Mouse (Mus musculus): ENCODE data around the gene Dgki.

The Dgki gene

GRCm38 (mm10) chr6:36841701-36842100, 458.3 kb downstream of the Dgki start:
- no peak for DNase-seq

DNA sequence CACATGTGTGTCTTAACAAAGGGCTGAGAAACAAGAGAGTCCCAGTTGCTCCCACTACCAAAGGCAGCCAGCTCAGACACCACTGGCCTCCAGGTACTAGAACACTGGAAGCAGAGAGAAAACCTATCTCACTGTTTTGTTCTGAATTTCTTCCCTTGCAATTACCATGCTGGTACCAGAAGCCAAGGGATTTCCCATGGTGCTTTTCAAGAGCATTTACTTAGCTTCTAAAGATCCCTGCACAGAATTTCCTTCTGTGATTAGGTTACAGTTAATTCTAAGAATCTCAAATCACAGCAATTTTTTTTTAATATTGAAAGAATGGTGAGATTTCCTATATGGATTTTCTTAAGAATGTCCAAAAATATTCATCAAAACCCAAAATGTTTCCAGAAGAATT, 458.8 kb downstream of the Dgki start:
- DNase-seq, result no peak

DNA sequence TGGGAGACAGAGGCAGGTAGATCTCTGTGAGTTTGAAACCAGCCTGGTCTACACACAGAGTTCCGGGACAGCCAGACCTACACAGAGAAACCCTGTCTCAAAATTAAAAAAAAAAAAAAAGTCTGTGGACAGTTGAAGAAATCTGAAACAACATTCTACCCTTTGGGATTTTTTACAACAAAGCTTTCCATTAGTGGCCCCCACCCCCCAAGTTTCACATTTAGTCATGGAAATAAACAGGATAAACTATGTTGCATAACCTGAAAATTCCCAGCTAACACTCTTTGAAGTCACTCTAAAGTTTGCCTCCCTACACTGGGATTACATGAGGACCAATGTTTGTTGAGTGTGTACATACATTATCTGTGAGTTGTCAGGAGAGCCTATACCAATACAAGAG, 461.2 kb downstream of the Dgki start:
- DNase-seq, result no peak

GRCm38 (mm10) chr6:36835351-36835750, 464.6 kb downstream of the Dgki start:
- DNase-seq, result no peak

DNA sequence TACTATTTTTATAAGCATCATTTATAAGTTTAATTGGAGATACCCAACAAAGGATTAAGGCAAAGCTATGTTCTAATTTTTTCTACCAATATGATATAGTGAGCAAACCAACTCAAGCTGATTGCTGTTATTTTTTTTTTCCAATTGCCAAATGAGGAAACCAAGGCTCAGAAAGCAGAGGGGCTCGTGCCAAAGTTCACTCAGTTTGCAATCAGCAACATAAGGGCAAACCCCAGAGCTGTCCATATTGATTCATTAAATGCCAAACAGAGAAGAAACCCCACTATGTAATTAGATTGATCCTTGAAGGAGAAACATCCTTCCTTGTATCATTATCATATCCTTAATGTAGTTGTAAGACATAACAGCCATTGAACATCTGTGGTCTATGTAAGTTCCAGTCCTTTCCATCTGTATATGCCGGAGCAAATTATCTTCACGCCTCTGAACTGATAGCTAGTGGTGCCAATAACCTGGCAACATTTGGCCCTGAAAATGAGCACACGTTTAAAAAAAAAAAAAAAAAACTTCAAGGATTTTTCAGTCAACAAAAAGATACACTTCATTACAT, 465.2 kb downstream of the Dgki start:
- no peak for DNase-seq

- no peak for DNase-seq
Measured at GRCm38 (mm10) chr6:36832681-36833080, 467.3 kb downstream of the Dgki start.

DNA sequence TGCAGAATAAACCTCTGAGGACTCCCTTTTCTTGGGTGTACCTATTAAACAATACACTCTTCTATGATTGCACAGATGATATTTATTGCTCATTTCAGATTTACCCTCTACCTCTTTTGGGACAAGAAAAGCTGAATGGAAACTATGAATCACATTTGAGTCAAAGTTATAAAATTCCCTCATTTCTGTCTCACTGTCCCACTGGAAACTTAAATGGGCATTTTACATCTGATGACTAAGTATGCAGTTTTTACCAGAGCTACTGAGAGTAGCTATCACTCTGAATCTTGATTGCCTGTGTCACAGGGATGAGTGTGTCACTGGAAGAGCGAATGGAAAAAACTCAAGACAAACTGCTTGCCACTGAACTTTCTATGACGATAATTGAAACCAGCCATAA, 467.8 kb downstream of the Dgki start:
- no peak for DNase-seq

- no peak for DNase-seq
Measured at GRCm38 (mm10) chr6:36830371-36830925, 469.5 kb downstream of the Dgki start.

DNA sequence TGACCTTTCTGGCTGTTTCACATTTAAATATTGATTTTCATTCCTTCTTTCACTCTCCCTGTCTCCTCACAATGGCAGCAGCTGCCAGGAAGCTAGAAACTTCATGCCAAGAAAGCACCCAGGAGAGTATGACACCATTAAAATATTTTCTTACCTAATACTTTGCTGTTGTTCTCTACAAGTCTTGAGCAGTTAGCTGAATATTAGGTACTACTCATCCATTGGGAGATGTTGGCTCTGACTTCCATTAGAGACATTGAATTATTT, 480.3 kb downstream of the Dgki start:
- no peak for DNase-seq

DNA sequence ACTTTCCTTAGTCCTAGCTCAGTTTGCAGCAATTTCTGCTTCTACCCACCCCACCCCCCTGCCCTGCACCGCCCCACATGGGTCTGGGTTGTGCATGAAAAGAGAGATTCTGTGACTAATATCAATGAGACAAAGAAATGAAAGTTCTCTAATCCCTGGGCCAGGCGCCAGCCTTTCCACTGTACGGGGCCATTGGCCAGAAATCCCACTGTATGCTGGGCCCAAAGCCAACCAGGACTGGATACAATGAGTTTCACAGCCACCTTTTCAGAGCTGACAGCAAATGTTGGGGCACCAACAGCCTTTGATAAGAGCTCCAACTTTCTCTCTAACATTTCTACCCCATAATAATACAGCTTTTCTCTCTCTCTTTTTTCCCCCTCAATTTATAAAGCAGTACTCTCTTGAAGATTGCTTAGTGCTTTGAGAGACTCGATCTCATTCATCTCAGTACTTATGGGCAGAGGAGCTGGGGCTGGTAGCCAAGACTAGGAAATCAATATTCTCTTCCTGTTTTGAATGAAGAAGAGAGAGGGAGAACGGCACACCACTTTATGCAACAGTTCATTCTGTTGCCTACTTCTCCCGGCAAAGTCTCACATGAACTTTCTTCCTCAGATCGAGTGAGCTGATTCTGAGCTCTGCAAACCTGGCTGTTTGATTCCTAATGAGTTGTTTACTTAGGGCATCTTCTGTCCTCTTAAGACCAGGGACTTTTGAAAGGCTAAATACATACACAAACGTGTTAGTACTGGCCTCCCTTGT, 480.8 kb downstream of the Dgki start:
- DNase-seq, result peak; percentile 36

GRCm38 (mm10) chr6:36818281-36819018, 481.5 kb downstream of the Dgki start:
- no peak for DNase-seq

- no peak for DNase-seq
Measured at GRCm38 (mm10) chr6:36816666-36817065, 483.3 kb downstream of the Dgki start.

GRCm38 (mm10) chr6:36815992-36816391, 484.0 kb downstream of the Dgki start:
- DNase-seq, result no peak

- DNase-seq, result no peak
Measured at GRCm38 (mm10) chr6:36812666-36813515, 487.1 kb downstream of the Dgki start.

- DNase-seq, result no peak
Measured at GRCm38 (mm10) chr6:36810448-36810847, 489.5 kb downstream of the Dgki start.

- no peak for DNase-seq
Measured at GRCm38 (mm10) chr6:36809747-36810285, 490.2 kb downstream of the Dgki start, which contains the start of gene Ptn. Ptn (minus strand) TSS chr6:36810220.

DNA sequence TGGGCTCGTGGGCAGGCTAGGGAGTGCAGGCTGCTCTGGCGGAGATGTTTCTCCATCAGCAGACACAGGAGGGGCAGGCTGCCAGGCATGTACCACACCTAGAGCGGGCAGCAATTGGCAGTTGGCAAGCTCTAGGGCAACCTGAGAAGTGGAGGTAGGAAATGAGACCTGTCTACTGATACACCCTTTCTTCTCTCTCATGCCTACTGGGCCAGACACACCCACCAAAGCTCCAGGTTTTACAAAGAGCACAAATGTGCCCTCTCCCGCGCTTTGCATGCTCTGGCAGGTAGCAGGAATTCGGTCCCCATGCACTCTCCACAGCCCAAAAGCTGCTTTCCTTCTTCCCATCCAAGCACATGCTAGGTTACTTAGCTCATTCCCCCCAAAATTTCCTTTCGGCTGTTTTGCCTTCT, 490.7 kb downstream of the Dgki start:
- DNase-seq, result peak; percentile 59

DNA sequence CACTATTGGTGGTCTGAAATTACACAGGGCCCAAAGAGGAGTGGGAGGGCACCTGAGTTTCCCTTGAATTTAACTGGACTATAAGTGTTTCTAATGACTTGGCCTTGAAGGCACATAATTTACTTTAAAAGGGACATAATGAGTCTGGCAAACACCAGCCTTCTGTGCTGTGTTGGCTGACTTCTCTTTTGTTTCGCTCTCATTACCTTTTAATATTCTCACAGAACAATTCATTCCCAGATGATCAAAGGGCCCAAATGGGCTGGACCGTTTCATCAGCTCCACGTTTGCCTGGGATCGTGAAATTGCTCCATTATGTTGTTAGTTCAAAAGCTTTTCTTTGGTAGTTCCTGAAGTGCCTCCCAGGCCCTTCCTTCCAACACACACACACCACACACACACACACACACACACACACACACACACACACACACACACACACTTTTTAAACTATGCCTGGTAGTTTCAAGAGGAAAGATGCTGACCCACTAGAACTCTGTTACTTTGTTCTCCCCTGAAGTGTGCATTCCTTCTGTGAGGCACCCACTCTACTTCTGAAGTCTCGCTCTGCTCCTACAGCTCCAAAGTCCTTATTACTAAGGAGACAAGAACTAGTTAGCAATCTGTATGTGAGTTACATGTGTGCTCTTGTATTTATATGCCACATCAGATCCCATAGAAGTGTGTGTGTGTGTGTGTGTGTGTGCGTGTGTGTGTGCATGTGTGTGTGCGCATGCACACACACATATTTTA, 491.5 kb downstream of the Dgki start:
- no peak for DNase-seq

- no peak for DNase-seq
Measured at GRCm38 (mm10) chr6:36806906-36807305, 493.1 kb downstream of the Dgki start.

DNA sequence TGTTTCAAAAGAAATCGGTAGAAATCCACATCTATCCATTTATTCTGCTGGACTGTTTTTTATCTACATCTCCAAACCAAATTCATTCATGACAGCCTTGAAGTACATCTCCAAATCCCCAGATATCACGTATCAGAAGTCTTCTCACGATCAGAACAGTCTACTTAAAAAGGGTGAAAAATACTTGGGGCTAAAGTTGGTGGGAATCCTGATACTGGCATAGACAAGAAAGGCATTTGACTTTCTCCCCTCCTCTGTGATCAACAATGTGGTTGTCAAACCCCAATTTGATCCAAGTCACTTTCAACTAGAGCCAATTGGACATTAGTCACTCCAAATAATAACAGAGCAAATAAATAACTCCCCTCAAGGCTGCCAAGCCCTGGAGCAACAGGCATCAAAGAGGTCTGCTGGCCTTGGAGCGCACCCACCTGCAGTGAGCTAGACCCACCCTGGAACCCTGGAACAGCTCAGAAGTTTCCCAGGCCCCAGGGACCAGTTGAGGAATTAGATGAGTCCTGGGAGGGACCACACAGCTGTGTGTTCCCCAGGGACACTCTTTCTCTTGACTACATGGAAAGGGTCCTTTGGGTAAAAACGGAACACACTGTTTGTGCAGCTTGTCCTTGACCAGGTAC, 499.6 kb downstream of the Dgki start:
- DNase-seq, result no peak

DNA sequence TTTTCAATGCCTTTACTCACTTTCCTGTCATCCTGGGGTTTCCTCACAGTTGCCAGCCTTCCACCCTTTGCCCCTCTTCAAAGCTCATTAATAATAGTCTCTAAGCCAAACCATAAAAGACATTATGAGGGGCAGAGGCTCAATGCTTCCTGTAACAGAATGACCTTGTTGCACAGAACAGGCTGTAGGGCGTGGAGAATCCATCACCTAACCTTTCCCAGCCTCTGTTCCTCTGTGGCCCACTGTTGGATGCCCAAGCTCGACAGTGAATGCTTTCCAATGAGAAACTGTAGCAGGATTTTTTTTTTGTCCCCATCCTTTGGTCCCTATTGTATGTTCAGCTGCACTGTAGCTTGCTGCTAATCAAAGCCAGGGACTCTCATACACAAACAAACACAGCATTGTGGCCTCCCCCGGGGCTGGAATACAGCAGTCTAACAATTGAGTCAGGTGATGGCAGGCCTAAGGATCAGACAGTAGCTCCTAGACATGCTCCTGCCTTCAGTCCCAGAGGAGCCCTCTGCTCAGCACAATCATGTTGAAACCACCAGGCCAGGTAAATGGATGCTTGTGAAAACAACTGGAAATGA, 502.8 kb downstream of the Dgki start:
- DNase-seq, result no peak

All from kidney, adult 9 months (tissue).